Mouse (Mus musculus): Measurements from ENCODE around the gene Skp2. TPM values are rescaled to one million over a fixed set of nuclear protein-coding genes. Genes with fewer than 3 reads are reported as not detected.
"Not testable (repeated sequence)": the region's sequence is repeated elsewhere in the genome, so short reads cannot be mapped to it uniquely, and the experiment has no call there.

The Skp2 gene
- polyA plus RNA-seq (2014; fragmentation: Nextera tagmentation; extraction: Ambion mirVana) = 73.8 and 81.1 TPM in 2 replicates

GRCm38 (mm10) chr15:9155325-9155724 is at the start of gene Skp2:
Skp2 (minus strand) TSS chr15:9155425.
- DNase-seq (ENCODE audit: low spot score) (no peak), ATAC-seq (replicated peaks; ENCODE audit: low FRiP score) (no peak)
- Histone ChIP-seq H3K4me2 (no peak within 1 kb of the TSS), H3K27ac (ENCODE audit: low read depth, low read length) (no peak within 1 kb of the TSS), H3K4me3 (ENCODE audit: low read depth, low read length) (no peak within 1 kb of the TSS), H3K9ac (ENCODE audit: low read depth, low read length) (no peak within 1 kb of the TSS), H3K4me1 (replicated peaks; ENCODE audit: control insufficient read depth, insufficient read depth, low read length) (no peaks in the 10 kb centered on the region), H3K27me3 (replicated peaks; ENCODE audit: control insufficient read depth, insufficient read depth, low read length) (no peaks in the 10 kb centered on the region), H3K36me3 (ENCODE audit: control insufficient read depth, insufficient read depth, low read length) (peaks cover 5% of the 10 kb centered on the region), H3K9me3 (ENCODE audit: control insufficient read depth, low read length) (no peaks in the 10 kb centered on the region)

DNA sequence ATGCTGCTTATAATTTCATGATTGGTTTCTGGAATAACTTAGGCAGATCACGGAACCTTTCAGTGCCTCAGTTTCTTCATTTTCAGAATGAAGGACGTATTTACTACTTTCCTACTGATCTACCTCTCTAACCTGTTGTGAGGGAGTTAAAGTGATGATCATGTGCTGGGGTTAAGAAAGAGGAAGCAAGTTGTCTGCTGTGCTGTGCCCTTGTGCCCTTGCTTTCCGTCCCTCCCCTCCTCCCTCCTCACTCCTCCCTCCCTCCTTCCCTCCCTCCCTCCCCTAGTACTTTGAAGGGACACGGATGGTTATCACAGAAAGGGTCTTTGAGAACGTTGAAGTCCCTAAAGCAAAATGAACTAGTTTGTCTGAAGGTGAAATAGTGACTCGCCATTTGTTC is 43.2 kb upstream of the Skp2 start:
- 52% methylated on average over 6 of the region's 6 CpGs for WGBS
- no peak overlapping the region for H3K9ac ChIP-seq (ENCODE audit: low read depth, low read length)
- ATAC-seq (replicated peaks; ENCODE audit: low FRiP score) = no peak
- H3K27ac ChIP-seq (ENCODE audit: low read depth, low read length) = no peak overlapping the region
- H3K9me3 ChIP-seq (ENCODE audit: control insufficient read depth, low read length) = no peaks in the 10 kb centered on the region
- H3K4me2 ChIP-seq = no peak overlapping the region
- H3K27me3 ChIP-seq (replicated peaks; ENCODE audit: control insufficient read depth, insufficient read depth, low read length) = no peaks in the 10 kb centered on the region
- H3K4me3 ChIP-seq (ENCODE audit: low read depth, low read length) = no peak overlapping the region
- no peaks in the 10 kb centered on the region; the same call in 1 of the 2 replicates for H3K36me3 ChIP-seq (ENCODE audit: control insufficient read depth, insufficient read depth, low read length)
- DNase-seq (ENCODE audit: low spot score) = no peak
- H3K4me1 ChIP-seq (replicated peaks; ENCODE audit: control insufficient read depth, insufficient read depth, low read length) = no peaks in the 10 kb centered on the region

DNA sequence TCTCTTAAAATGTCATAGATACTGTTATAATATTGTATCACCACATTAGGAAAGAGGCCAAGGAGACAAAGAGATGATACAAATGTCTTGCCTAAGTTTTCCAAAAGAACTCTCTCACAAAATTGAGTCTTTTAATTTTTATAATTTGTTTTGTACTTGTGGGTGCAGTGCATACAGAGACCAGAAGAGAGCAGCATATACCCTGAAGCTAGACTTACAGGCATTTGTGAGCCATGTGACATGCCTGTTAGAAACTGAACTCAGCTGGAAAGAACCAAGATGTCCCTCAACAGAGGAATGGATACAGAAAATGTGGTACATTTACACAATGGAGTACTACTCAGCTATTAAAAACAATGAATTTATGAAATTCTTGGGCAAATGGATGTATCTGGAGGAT is 37.5 kb upstream of the Skp2 start:
- H3K36me3 ChIP-seq (ENCODE audit: control insufficient read depth, insufficient read depth, low read length); H3K9me3 ChIP-seq (ENCODE audit: control insufficient read depth, low read length); H3K27ac ChIP-seq (ENCODE audit: low read depth, low read length); H3K4me1 ChIP-seq (replicated peaks; ENCODE audit: control insufficient read depth, insufficient read depth, low read length); ATAC-seq (replicated peaks; ENCODE audit: low FRiP score); H3K27me3 ChIP-seq (replicated peaks; ENCODE audit: control insufficient read depth, insufficient read depth, low read length); H3K9ac ChIP-seq (ENCODE audit: low read depth, low read length); H3K4me3 ChIP-seq (ENCODE audit: low read depth, low read length); DNase-seq (ENCODE audit: low spot score); H3K4me2 ChIP-seq: not testable (repeated sequence)

GRCm38 (mm10) chr15:9189796-9190195 is 34.6 kb upstream of the Skp2 start:
- no peaks in the 10 kb centered on the region for H3K27me3 ChIP-seq (replicated peaks; ENCODE audit: control insufficient read depth, insufficient read depth, low read length)
- no peak overlapping the region for H3K27ac ChIP-seq (ENCODE audit: low read depth, low read length)
- ATAC-seq (replicated peaks; ENCODE audit: low FRiP score) (no peak), DNase-seq (ENCODE audit: low spot score) (no peak)
- 83% methylated on average over 2 of the region's 2 CpGs for WGBS
- H3K4me3 ChIP-seq (ENCODE audit: low read depth, low read length) = no peak overlapping the region
- peaks cover 2% of the 10 kb centered on the region; the same call in 1 of the 2 replicates for H3K36me3 ChIP-seq (ENCODE audit: control insufficient read depth, insufficient read depth, low read length)
- no peaks in the 10 kb centered on the region for H3K4me1 ChIP-seq (replicated peaks; ENCODE audit: control insufficient read depth, insufficient read depth, low read length)
- no peaks in the 10 kb centered on the region for H3K9me3 ChIP-seq (ENCODE audit: control insufficient read depth, low read length)
- no peak overlapping the region for H3K9ac ChIP-seq (ENCODE audit: low read depth, low read length)
- H3K4me2 ChIP-seq = no peak overlapping the region

DNA sequence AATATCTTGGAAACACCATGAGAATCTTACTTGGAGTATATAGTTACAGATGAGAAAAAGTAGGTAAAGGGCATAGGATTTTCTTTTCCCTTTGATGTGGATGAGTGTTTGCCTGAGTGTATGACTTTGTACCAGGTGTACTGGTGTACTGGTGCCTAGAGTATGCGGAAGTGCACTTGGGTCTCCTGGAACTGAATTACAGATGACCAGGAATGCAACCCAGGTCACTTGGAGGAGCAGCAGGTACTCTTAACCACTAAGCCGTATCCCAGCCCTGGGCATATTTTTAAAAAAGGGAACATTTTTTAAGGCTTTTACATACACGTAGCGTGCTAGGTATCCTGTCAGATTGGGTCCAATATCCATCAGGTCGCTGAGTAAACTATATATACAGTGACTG is 28.8 kb upstream of the Skp2 start:
- Histone ChIP-seq H3K4me1 (replicated peaks; ENCODE audit: control insufficient read depth, insufficient read depth, low read length) (no peaks in the 10 kb centered on the region), H3K27me3 (replicated peaks; ENCODE audit: control insufficient read depth, insufficient read depth, low read length) (no peaks in the 10 kb centered on the region), H3K9ac (ENCODE audit: low read depth, low read length) (no peak overlapping the region), H3K9me3 (ENCODE audit: control insufficient read depth, low read length) (no peaks in the 10 kb centered on the region), H3K27ac (ENCODE audit: low read depth, low read length) (no peak overlapping the region), H3K36me3 (ENCODE audit: control insufficient read depth, insufficient read depth, low read length) (peaks cover 7% of the 10 kb centered on the region; the same call in 1 of the 2 replicates), H3K4me2 (no peak overlapping the region), H3K4me3 (ENCODE audit: low read depth, low read length) (no peak overlapping the region)
- ATAC-seq (replicated peaks; ENCODE audit: low FRiP score) (no peak), DNase-seq (ENCODE audit: low spot score) (no peak)
- WGBS = 92% methylated on average over 5 of the region's 5 CpGs

DNA sequence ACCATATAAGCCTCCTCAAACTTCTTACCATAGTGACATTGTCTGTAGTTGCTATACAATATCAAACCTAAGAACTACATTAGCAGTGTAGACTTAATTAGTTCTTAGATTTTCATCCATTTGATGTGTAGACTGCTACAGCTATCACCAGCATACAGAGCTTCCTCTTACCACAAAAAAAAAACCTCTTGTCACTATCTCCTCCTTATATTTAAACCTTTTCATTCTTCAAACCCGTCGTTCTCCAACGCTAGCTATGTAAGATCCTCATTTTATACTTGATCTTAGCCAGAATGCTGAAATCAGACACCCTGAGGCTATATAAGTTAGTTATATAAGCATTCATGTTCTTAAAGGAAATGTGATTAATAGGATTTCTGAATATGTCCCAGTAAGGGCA is 21.8 kb upstream of the Skp2 start:
- no peaks in the 10 kb centered on the region for H3K4me1 ChIP-seq (replicated peaks; ENCODE audit: control insufficient read depth, insufficient read depth, low read length)
- no peak overlapping the region for H3K27ac ChIP-seq (ENCODE audit: low read depth, low read length)
- H3K36me3 ChIP-seq (ENCODE audit: control insufficient read depth, insufficient read depth, low read length) = peaks cover 2% of the 10 kb centered on the region; the same call in 1 of the 2 replicates
- no peaks in the 10 kb centered on the region for H3K27me3 ChIP-seq (replicated peaks; ENCODE audit: control insufficient read depth, insufficient read depth, low read length)
- ATAC-seq (replicated peaks; ENCODE audit: low FRiP score) = no peak
- no peak overlapping the region for H3K9ac ChIP-seq (ENCODE audit: low read depth, low read length)
- DNase-seq (ENCODE audit: low spot score) = no peak
- no peaks in the 10 kb centered on the region for H3K9me3 ChIP-seq (ENCODE audit: control insufficient read depth, low read length)
- H3K4me2 ChIP-seq = no peak overlapping the region
- 71% methylated on average over 3 of the region's 3 CpGs for WGBS
- H3K4me3 ChIP-seq (ENCODE audit: low read depth, low read length) = no peak overlapping the region

DNA sequence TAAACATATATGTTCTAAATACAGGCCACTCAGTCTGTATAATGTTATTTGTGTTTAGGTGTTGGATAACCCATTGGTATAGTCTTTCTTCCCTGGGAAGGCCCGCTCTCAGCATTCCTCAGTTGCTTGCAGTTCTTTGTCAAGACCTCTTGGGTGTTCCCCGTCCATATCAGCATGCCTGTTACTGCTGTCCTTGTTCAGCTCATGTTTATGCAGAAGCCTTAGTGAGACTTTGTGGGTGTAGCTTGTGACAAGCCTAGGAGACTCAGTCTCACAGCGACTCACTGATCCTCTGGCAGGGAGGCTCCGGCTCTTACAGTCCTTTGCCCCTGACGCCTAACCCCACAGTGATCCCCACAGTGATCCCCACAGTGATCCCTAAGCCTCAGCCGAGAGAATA is 8.9 kb upstream of the Skp2 start:
- Histone ChIP-seq H3K9ac (ENCODE audit: low read depth, low read length) (no peak overlapping the region), H3K36me3 (ENCODE audit: control insufficient read depth, insufficient read depth, low read length) (peaks cover 13% of the 10 kb centered on the region; the same call in 1 of the 2 replicates), H3K4me3 (ENCODE audit: low read depth, low read length) (no peak overlapping the region), H3K27ac (ENCODE audit: low read depth, low read length) (no peak overlapping the region), H3K4me1 (replicated peaks; ENCODE audit: control insufficient read depth, insufficient read depth, low read length) (no peaks in the 10 kb centered on the region), H3K4me2 (no peak overlapping the region), H3K27me3 (replicated peaks; ENCODE audit: control insufficient read depth, insufficient read depth, low read length) (no peaks in the 10 kb centered on the region), H3K9me3 (ENCODE audit: control insufficient read depth, low read length) (no peaks in the 10 kb centered on the region)
- no peak for DNase-seq (ENCODE audit: low spot score)
- ATAC-seq (replicated peaks; ENCODE audit: low FRiP score) = no peak
- 77% methylated on average over 6 of the region's 6 CpGs for WGBS

GRCm38 (mm10) chr15:9162557-9163070 is 7.4 kb upstream of the Skp2 start:
- Histone ChIP-seq H3K27me3 (replicated peaks; ENCODE audit: control insufficient read depth, insufficient read depth, low read length) (no peaks in the 10 kb centered on the region), H3K27ac (ENCODE audit: low read depth, low read length) (no peak overlapping the region), H3K4me1 (replicated peaks; ENCODE audit: control insufficient read depth, insufficient read depth, low read length) (no peaks in the 10 kb centered on the region), H3K4me2 (no peak overlapping the region), H3K9ac (ENCODE audit: low read depth, low read length) (no peak overlapping the region), H3K4me3 (ENCODE audit: low read depth, low read length) (no peak overlapping the region), H3K9me3 (ENCODE audit: control insufficient read depth, low read length) (no peaks in the 10 kb centered on the region), H3K36me3 (ENCODE audit: control insufficient read depth, insufficient read depth, low read length) (peaks cover 10% of the 10 kb centered on the region; the same call in 1 of the 2 replicates)
- ATAC-seq (replicated peaks; ENCODE audit: low FRiP score) (no peak), DNase-seq (ENCODE audit: low spot score) (no peak)
- WGBS = 83% methylated on average over 4 of the region's 4 CpGs

DNA sequence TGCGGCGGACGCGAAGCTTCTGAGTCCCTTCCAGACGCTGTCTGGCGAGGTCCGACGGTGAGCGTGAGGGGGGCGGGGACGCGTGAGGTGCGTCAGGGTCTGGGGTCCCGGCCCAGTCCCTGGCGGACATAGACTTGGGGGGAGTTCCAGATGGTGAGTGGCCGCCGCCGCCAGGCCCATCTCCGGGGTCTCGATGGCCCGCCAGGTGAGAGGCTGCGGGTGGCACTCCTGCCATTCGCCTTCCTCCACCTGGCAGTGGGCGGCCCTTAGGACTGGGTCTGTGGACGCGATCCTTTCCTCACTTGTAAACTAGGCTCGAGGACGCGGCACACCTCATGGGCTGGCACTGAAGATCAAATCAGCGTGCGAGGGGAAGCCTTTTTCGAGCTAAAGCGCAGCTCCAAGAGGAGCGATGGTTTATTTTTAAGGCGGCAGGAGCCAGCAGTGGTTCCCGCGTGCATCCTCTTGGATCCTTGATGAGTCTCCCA is 14.5 kb downstream of the Skp2 start:
- DNase-seq (ENCODE audit: low spot score) (no peak), ATAC-seq (replicated peaks; ENCODE audit: low FRiP score) (peak; percentile 80)
- peak overlapping the region; percentile 93 for H3K4me3 ChIP-seq (ENCODE audit: low read depth, low read length)
- H3K27me3 ChIP-seq (replicated peaks; ENCODE audit: control insufficient read depth, insufficient read depth, low read length) = no peaks in the 10 kb centered on the region
- peak overlapping the region; percentile 80 for H3K4me2 ChIP-seq
- H3K9ac ChIP-seq (ENCODE audit: low read depth, low read length) = peak overlapping the region; percentile 79
- under 1% methylated on average over 37 of the region's 37 CpGs for WGBS
- H3K9me3 ChIP-seq (ENCODE audit: control insufficient read depth, low read length) = no peaks in the 10 kb centered on the region
- H3K36me3 ChIP-seq (ENCODE audit: control insufficient read depth, insufficient read depth, low read length) = peaks cover 16% of the 10 kb centered on the region
- H3K4me1 ChIP-seq (replicated peaks; ENCODE audit: control insufficient read depth, insufficient read depth, low read length) = peaks cover 11% of the 10 kb centered on the region; the same call in 1 of the 2 replicates
- peak overlapping the region; percentile 57 for H3K27ac ChIP-seq (ENCODE audit: low read depth, low read length)
